Comparison of ENCODE assay signal across 8 mouse cellular contexts in the genomic region with DNA sequence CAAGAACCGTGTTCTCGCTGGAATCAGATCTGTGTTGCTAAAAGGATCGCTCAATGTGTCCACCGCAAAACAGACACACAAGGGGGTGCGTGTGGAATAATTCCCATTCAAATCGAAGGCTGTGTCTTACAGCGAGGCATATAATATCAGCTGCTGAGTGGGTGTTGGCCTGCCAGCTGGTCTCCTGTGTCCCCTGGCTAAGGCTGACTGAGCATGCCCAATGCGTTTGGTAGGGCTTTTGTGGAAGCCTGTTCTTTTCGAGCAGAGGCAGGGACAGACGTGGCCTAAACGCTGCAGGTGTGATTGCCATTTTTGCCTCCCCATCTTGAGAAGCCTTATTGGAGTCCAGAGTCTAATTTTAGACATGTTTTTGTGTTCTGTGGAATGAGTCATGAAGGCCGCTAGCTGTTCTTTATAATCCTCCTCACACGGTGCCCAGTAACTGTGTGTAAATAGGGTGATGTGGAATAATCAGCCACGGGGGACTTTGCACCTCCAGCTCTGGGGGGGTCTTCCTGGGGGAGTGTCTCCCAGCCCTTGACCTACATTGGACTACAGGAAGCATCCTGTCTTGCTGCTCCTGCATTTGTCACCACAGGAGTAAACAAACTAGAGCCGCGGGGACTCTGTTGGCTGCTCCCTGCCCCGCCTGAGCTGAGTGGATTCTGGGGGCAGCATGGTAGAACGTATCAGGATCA. TPM values are rescaled to one million over a fixed set of nuclear protein-coding genes. Genes with fewer than 3 reads are reported as not detected.
DNase-seq lines count a peak whose midpoint lies in the region; ATAC-seq lines count a peak whose summit lies in the region.

No protein-coding gene starts in this region.

- peaks cover 36% of the 10 kb centered on the region for H3K36me3 ChIP-seq in limb, embryonic 12.5 days
- H3K36me3 ChIP-seq in limb, embryonic 10.5 days: peaks cover 19% of the 10 kb centered on the region
- H3K36me3 ChIP-seq in neural tube, embryonic 14.5 days (ENCODE audit: control insufficient read depth, insufficient read depth, low read length): no peaks in the 10 kb centered on the region

- 0 out of 2 replicates have a peak overlapping the region, but pooled peaks have one; percentile 56 for H3K27ac ChIP-seq in limb, embryonic 12.5 days
- no peak overlapping the region for H3K27ac ChIP-seq in limb, embryonic 10.5 days
- peak overlapping the region; percentile 71 for H3K27ac ChIP-seq in neural tube, embryonic 14.5 days (ENCODE audit: low read depth, low read length)

- no peak overlapping the region for H3K4me2 ChIP-seq in limb, embryonic 12.5 days
- no peak overlapping the region for H3K4me2 ChIP-seq in neural tube, embryonic 14.5 days (ENCODE audit: low read depth, low read length)

- H3K4me1 ChIP-seq in limb, embryonic 12.5 days (replicated peaks): peaks cover 9% of the 10 kb centered on the region; the same call in 1 of the 2 replicates
- 0 out of 2 replicates have a peak, but pooled peaks cover 3% of the 10 kb centered on the region for H3K4me1 ChIP-seq in limb, embryonic 10.5 days
- H3K4me1 ChIP-seq in neural tube, embryonic 14.5 days (ENCODE audit: control insufficient read depth, insufficient read depth, low read length): peaks cover 10% of the 10 kb centered on the region; the same call in 1 of the 2 replicates

- no peak for DNase-seq in limb, embryonic 10.5 days (ENCODE audit: low spot score)
- peak; percentile 83 to 86 for DNase-seq in frontal cortex, adult 2 months (ENCODE audit: extremely low spot score in 1 of 2, low spot score in 1 of 2)
- peak; percentile 95 for DNase-seq in layer of hippocampus, adult 9-11 months
- no peak for DNase-seq in adrenal gland, postnatal 36 days
- no peak for DNase-seq in urinary bladder, postnatal 10 days (ENCODE audit: low spot score)
- DNase-seq in gastrocnemius, postnatal 14 days: no peak

- WGBS in limb, embryonic 12.5 days: 72% methylated on average over 18 of the region's 18 CpGs
- WGBS in limb, embryonic 10.5 days: 78% methylated on average over 18 of the region's 18 CpGs
- WGBS in neural tube, embryonic 14.5 days: 64% methylated on average over 18 of the region's 18 CpGs

- intact Hi-C loops in gastrocnemius, postnatal 14 days (cut with DNase I; ENCODE audit: low total_unique reads): no loop called here

- no peak overlapping the region for H3K9ac ChIP-seq in limb, embryonic 12.5 days (replicated peaks)
- no peak overlapping the region for H3K9ac ChIP-seq in neural tube, embryonic 14.5 days (replicated peaks; ENCODE audit: low read depth, low read length)

- no peaks in the 10 kb centered on the region for H3K27me3 ChIP-seq in limb, embryonic 12.5 days
- no peaks in the 10 kb centered on the region for H3K27me3 ChIP-seq in limb, embryonic 10.5 days (ENCODE audit: low read depth, poor library complexity, severe bottlenecking)
- no peaks in the 10 kb centered on the region for H3K27me3 ChIP-seq in neural tube, embryonic 14.5 days (ENCODE audit: control insufficient read depth, insufficient read depth, low read length)

- no peak for ATAC-seq in limb, embryonic 12.5 days (ENCODE audit: insufficient number of reproducible peaks, insufficient read depth, low FRiP score, low TSS enrichment, low read depth)
- ATAC-seq in neural tube, embryonic 14.5 days (ENCODE audit: low read depth): peak; percentile 73

- H3K4me3 ChIP-seq in limb, embryonic 12.5 days (replicated peaks): no peak overlapping the region
- no peak overlapping the region for H3K4me3 ChIP-seq in limb, embryonic 10.5 days
- H3K4me3 ChIP-seq in neural tube, embryonic 14.5 days (ENCODE audit: low read depth, low read length): no peak overlapping the region

- H3K9me3 ChIP-seq in limb, embryonic 12.5 days: no peaks in the 10 kb centered on the region
- no peaks in the 10 kb centered on the region for H3K9me3 ChIP-seq in limb, embryonic 10.5 days (replicated peaks)
- H3K9me3 ChIP-seq in neural tube, embryonic 14.5 days (ENCODE audit: control insufficient read depth, low read length): no peaks in the 10 kb centered on the region

RNA-seq across cellular contexts. Expression of gene Kidins220, which starts 46.5 kb away (rescaled TPM):
- polyA plus RNA-seq in limb, embryonic 12.5 days (2016; fragmentation: Nextera tagmentation; extraction: Ambion mirVana): 19.6 and 21.2 TPM in 2 replicates
- 11.1 and 14.3 TPM in 2 replicates for polyA plus RNA-seq in limb, embryonic 10.5 days (2016; fragmentation: Nextera tagmentation; extraction: Ambion mirVana)
- polyA plus RNA-seq in frontal cortex, adult 2 months (2012; rRNA removed): 221 and 222 TPM in 2 replicates
- 171 and 197 TPM in 2 replicates for polyA plus RNA-seq in neural tube, embryonic 14.5 days (2014; fragmentation: Nextera tagmentation; extraction: Ambion mirVana)
- 10 to 100 TPM; 88.7 to 95.4 TPM for total RNA-seq in adrenal gland, postnatal 36 days (2021)
- 10 to 100 TPM; 31.9 to 35.8 TPM for total RNA-seq in gastrocnemius, postnatal 14 days (2021)

Comparison
In these comparisons a context has a peak if more than half of its experiments do, and no peak if none do; other contexts are left out.
1. DNase-seq: peak in frontal cortex, adult 2 months (2 of 2) and layer of hippocampus, adult 9-11 months (single experiment); none in limb, embryonic 10.5 days (single experiment), adrenal gland, postnatal 36 days (0 of 2), urinary bladder, postnatal 10 days (single experiment) and gastrocnemius, postnatal 14 days (single experiment).